Mouse (Mus musculus): ENCODE results near the gene 4931409K22Rik. TPM values are rescaled to one million over a fixed set of nuclear protein-coding genes. Genes with fewer than 3 reads are reported as not detected.

The 4931409K22Rik gene
- polyA plus RNA-seq (2017; shearing (Covaris generic)), result under 1 TPM in 1 of 2 experiments, not detected in 1; 0.46 TPM

DNA sequence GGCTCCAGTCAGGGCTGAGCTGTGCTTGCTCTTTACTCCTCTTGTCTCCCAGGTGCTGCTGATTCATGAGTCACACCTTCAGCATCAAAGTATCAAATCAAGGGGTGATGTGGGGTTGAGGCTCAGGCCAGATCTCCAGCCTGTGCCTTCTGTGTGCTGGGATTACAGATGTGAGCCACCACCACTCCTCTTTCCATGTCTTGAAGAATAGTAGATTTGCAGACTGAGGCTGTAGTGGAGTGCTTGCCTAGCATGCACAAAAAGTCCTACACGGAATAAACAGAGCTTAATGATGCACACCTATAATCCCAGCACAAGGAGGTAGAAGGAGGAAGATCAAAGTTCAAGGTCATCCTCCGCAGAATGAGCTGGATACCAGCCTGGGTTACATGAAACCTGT is at the start of gene 4931409K22Rik:
4931409K22Rik (minus strand) TSS at position 101 of the 400 bp plus-strand sequence.
- no peak for ATAC-seq

DNA sequence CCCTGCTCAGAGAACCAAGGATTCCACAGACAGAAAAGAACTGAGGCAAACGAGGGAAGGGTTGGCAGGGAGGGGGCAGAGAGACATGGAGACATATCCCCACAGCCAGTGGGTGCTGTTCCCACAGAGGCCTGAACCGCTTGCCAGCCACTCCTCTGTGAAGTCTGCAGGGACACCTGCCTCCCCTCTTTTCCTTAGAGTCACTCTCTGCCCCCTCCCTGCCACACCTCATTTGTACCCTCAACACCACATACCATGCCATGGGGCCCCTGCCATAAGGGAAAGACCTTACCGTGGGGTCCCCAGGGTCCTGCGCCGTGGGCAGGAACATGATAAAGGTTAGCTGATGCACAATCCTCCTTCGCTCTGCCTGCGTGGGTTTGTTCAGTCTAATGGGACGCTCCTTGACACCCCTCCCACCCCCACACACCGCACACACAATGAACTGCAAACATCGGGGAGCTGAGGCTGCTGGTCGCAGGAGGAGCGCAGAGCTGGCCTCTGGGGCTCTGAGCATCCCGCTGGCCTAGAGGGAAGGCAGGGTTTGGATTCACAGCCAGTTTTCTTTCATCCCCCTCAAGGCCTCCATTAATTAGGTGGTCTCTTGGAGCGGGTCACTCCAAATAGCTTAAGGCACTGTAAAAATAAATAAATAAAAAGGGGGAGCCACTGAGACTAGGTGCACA is 49.5 kb upstream of the 4931409K22Rik start:
- no peak for ATAC-seq

DNA sequence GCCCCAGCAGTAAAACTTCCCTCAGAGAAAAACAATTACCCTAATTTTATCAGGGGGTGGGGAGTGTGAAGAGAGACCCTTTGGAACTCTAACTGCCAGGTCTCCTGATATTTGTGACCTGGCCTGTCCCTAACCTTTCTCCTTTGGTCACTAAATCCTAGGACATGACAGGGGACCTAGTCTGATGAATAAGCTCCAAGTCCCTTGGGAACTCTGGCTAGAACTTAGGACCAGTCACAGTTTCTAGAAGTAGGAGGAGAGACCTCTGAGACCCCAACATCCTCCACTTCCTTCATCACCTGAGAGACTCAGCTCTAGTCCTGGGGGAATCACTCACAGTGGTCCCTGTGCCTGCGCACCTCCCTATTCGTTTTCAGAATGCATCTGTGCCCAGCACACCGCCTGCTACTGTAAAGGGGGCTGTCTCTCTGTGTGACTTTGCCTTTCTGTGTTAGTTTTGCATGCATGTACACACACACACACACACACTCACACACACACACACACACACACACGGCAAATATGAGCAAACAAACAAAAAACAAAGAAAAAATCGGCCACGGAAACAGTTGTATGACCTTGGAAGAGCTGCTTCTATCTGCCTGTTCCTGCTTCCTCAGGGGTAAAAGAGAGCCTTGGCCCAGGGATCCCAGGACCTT is 48.8 kb upstream of the 4931409K22Rik start:
- ATAC-seq, result no peak

DNA sequence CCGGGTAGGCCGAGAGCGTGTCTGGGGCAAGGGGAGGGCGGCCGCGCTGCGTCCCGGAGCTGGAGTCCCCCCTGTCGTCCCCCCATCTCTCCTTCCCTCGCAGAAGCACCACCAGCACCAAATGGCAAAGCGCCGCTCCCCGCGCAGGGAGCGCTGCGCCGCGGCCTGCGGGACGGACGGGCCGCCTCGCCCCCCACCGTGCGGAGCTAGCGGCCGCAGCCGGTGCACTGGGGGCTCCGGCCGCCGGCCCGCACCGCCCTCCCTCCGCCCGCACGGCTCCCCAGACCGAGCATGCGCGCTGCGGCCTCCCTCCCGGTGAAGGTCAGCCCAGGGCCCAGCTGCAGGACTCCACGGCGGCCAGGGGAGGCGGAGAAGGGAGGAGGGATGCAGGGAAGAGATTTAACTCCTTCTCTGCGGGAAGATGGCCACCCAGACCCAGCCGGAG is 48.1 kb upstream of the 4931409K22Rik start:
- ATAC-seq, result no peak

DNA sequence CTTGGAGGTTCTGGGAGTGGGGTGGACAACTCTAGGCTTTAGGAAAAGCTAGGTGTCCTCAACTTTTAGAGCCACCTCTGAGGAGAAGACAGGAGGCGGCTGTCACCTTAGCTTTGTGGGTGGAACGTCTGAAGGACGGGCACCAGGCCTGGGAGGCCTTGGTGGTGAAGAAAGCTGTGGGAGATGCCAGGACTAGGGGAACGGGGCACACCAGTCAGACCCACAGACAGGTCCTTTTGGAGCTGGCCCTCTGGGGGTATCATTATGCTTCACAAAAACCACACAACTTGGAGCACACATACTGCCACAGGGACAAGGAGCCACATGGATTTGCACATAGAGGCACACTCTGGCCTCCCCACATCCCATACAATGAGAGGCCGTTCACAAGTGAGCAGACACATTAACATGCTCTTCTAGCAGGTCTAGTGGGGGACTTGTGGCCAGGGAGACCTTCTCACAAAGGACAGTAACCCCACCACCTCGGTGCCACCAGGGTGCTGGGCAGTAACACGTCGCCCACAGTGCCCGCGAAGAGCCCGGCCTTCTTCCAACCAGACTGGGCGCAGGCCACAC is 47.6 kb upstream of the 4931409K22Rik start:
- ATAC-seq, result no peak

DNA sequence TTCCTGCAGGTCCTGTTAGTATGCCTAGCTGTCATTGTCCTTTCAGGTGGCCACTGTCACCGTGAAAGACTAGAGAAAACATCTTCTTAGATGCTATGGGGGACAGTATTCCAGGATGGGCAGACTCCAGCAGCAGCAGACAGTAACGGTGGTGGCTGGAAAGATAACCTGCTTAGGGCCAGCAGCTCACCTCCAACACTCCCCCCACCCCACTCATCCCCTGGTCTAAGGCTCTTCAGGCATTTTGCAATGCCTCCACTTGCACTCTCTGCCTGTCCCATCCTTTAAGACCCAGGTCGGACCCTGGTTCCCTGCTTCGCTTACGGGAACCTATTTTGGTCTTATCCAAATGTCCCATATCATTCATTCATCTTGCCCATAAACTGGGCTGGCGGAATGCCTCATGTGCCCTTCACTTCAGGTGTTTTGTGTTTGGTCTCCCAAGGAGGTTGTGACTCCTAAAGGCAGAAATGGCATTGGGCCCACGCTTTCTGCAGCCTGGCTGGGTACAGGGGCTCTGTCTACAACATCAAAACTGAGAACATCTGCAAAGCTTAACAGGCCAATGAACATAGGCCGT is 46.9 kb upstream of the 4931409K22Rik start:
- ATAC-seq, result no peak

DNA sequence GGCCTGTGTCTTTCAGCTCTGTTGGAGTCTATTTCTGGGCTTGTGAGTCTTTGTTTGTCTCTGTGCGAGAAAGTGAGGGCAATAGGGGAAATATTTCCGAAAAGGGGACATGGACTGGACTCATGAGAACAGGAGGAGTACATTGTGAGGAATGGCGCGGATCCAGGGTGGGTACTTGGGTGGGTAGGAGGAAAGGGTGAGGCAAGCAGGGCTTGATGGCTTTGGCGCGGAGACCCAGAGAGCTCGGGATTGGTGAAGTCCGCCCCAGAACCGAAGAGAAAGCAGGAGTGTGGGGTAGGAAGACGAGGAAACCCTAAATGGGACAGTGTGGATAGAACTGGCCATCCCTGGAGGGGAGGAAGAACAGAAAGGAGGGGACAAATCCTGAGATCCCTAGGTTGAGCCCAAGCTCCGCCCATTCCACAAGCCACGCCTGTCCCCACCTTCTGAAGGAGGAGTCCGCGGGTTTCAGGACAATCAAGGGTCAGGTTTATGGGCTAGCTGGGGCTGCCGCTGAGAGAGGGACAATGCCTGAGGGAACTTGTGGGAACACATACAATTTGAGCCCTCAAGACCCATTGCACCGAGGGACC is 46.2 kb upstream of the 4931409K22Rik start:
- ATAC-seq, result no peak

DNA sequence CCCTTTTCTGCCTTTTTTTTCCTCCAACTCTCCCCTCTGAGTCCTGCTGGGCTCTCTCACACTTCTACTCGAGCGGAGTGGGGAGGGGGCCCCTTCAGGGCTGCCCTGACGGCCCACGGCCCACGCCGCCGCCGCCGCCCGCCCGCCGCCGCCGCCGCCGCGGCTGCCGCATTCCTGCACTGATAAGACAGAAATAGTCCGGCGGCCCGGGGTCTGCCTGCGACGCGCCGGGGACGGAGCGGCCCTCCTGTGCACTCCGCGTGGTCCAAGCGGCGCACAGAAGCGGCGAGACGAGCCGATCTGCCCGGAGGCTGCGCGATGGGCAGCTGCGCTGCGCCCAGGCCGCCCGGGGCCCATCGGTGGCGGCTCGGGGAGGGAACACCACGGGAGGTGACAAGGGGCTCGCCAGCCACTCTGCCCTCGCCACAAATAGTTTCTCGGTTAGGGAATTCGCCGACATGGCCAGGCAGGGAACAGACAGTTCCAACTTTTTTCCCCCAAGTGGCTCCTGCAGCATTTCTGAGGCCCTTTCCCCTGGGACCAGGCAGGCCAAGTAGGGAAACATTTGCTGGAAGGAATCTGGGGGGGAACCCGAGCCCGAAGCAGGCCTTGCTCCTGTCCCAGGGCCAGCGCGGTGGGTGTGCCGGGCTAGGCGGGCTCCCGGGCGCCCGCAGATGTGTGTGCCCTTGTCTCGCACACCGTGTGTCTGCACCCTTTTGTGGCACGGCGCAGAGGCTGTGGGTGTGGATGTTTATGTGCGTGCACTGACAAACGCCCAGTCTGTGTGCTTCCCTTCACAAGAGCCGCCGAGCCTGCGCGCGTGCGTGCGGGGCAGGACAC is 45.5 kb upstream of the 4931409K22Rik start:
- ATAC-seq, result no peak

DNA sequence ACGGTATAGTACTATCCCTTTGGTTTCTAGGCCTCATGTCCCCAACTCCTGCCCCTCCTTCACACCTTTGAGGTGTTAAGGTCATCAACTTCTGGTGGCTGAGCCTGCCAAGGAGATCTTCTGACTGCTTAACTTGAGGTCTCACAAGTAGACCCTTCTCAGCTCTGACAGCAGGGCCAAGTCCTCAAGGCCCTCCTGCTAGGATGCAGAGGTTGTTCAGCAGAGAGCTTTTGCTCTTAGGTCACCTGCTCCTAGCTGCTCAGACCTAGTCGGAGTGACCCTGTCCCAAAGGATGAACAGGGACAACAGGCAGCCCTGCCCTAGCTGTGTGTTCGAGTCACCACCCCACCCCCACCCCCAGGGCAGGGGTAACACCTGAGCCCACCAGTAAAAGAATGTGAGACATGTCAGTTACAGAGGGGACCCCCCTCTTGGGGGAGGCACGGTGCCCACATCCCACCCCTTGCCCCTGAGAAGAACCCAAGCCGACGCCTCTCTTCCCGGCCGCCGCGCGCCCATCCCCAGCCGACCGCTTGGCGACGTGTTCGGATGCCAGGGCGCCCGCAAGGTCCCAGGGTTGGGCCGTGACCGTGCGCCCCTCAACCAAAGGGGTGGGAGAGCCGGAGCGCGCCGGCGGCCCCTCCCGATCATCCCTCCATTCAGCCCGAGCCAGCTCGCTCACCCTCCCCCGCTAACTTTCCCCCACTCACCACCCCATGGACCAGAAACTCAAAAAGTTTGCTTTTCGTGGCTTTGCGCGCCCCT is 44.6 kb upstream of the 4931409K22Rik start:
- no peak for ATAC-seq

DNA sequence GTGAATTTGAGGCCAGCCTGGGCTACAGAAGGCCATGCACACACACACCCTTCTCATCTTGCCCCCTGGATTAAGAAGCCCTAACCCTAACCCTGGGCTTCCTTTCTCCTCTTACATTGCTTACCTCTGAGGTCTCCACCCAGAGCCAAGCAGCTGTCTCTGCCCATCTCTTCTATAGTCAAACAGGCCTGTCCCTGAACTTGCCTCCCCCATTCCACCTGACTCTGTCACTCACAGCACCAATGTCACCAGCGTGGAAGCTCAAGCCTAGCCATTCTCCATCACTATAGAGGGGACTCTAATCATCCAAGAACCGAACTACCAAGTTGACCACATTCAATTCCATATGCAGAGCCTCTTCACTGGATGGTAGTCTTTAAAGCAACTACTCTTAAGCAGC is 43.6 kb upstream of the 4931409K22Rik start:
- no peak for ATAC-seq

DNA sequence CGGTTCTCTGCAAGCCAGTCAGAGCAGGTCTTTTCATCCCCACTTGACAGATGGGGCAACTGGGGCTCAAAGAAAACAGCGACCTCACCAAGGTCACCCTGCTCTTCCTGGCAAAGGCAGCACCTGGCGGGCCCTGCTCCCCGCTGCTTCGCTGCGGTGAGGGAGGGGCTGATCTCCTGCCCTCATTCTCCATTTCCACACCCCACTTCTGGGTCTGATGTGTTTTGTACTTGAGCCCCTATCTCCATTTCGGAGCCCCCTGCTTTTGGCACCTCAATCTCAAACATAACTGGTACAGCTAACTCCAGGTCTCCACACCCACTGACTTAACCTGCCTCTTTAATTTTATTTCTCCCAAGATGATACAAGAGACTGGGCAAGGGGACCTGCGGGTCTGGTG is 42.5 kb upstream of the 4931409K22Rik start:
- no peak for ATAC-seq

DNA sequence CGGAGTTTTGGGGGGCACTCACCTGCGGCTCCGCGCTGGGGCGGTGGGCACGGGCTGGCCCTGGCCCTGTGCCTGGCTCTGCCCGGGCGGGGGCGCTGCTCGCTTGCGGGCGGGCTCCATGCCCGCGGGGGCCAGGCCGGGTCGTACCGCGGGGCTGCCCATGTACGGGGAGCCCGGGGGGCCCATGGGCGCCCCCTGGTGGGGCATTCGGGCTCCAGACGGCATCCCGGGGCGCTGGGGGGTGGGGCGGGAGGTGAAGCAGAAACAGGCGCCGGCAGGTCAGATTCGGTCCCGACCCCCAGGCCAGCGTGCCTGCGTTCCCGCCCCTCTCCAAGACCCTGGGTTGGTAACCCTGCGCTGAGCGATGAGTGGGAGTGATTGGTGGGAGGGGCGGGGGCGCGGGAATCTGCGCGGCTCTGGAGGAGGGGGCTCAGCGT is 42.0 kb upstream of the 4931409K22Rik start:
- ATAC-seq, result peak; percentile 12

DNA sequence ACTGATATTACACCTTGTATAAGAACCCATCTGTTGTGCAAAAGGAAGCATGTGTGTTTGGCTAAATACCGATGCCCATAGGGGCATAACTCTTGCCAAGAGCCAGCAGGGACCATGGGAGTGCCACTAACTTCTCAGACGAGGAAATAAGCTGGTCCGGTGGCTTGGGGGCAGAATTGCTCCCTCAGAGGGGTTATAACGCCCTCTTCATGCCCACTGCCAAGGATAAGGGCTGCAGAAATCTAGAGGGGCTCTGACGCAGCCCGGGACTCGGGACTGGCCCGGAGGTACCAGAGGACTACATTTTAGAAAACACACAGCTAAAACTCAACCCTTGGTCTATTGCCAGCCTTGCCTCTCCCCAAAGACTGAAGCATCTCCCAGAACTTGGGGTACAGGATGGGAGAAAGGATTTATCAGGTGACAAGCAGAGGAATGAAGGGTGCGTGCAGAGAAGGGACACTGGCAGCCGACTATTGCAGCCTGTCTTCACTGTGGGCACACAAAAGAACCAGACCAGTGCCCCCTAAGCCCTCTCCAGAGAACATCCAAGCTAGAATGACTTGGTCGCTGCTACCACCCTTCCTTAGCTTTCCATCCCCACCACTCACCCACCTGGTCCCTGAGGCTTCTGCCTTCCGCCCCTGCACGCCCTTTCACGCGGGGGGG is 41.4 kb upstream of the 4931409K22Rik start:
- ATAC-seq, result no peak

DNA sequence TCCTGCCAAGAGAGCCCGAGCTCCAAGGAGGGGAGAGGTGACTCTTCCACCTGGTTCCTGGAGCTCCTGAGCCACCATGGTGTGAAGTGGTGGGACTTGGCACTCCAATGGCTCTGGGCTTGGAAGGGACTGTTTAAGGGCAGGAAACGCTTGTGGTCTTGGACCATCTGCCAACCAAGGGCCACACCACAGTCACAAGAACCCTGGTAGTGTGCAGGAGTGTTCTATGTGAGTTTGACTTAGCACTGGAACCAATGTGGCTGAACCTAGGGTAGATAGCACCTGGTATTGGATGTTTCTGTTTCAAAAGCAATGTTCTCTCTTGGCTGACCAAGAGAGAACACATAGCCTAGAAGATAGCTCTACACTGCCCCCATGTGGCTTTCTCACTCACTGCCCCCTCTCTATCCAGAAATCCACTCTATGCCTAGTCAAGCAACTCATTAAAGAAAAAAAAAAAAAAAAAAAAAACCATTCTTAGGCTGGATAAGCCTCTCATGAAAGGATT is 40.7 kb upstream of the 4931409K22Rik start:
- peak; percentile 65 for ATAC-seq

DNA sequence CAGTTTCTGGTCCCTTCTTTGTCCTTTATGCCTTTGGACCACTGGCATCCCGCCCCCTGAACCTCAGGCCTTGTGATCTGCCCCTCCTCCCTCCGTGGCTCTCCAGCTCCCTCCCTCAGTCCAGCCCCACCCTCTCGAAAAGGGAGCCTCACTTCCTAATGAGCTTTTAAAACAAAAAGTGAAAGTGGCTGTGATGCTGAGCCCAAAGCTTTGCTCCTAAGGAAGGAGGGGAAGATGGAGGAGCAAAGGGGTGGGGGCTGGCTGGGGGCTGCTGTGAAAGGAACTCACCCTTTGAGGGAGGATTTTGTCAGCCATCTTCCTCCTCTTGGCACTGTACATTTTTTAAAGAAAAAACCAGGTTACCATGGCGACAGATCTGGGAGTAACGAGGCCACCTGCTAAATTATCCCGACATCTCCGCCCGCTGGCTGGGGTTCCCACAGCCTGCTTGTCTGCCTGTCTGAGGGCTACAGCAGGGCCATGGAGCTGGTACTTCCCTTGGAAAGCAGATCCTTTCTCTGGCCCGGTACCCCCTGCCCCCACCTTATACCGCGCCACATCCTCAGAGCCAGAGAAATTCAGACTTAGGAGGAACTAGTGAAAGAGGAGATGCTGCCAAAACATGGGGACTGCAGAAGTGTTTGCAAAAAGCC is 40.0 kb upstream of the 4931409K22Rik start:
- ATAC-seq, result peak; percentile 60

DNA sequence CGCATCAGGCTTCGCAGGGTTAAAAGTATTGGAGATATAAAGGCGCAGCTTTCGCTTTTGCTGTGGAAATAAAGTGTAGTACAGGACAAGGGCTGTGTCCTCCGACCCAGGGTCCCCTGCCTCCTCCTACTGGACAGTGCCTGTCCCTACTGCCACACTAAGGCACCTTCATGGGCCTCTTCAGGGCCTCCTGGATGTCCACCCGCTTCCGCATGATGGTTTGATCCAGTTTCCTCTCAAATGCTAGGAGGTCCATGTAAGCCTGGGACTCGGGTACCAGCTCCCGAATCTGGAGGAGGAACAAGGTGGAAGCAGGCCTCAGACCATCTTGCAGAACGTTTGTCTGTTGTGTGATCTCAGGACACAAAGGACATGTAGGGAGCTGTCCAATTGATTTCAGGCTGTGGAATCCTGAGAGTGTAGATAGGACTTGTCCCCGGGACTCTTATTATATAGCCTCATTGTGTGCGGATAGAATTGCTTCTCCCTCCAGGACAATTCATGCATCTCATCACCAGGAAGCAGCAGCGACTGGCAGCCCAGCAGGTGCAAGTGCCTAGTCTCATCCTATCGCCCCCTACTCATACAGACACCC is 39.3 kb upstream of the 4931409K22Rik start:
- no peak for ATAC-seq

DNA sequence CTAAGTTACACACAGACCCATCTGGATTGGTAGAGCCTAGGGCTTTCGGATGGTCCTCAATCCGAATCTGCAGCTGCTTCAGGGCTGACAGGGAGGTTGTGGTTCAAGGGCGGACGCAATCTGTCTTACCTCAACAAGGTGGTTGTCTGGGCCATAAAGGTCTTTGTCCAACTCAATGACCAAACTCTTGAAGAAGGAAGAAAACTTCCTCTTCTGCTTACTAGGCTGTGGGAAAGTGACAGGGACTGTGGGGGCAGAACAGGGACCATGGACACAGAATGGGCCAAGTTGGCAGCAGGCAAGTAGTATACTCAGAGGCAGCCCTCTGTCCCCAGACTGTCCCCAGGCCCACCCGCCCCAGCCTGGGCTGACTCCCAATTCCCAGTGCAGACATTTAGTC is 38.7 kb upstream of the 4931409K22Rik start:
- no peak for ATAC-seq

DNA sequence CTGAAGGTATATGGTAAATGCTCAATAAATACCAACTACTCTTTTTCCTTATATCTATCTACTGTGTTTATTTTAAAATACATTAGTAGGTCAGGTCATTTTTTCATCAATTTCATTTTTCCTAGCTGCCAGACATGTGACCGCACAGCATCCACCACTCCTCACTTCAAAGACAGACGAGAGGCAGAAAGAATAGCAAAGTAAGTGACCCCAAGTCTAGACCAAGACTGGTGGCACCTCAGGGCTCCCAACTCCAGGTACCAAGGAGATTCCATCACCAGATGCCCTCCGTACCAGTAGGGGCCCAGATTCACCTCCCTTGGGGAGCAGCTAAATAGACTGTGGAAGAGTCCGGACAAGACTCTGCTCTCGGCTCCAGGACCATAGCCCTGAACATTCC is 37.7 kb upstream of the 4931409K22Rik start:
- no peak for ATAC-seq

DNA sequence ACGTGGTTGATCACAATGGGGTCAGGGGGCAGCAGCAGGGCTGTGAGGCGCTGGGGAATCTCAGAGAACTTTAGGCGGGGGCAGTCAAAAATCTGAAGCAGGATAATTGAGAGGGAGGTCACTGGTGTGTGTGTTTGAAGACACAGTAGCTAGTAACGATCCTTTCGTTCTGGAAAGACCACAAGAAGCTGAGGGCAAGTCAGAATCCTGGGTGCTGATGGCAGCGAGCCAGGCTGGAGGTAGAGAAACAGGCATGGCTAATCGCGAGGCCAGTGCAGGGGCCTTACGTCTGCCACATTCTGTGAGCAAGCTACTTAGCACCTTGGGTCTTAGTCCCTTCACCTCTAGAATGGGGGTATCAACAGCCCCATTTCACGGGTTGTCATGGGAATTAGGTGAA is 37.3 kb upstream of the 4931409K22Rik start:
- no peak for ATAC-seq

DNA sequence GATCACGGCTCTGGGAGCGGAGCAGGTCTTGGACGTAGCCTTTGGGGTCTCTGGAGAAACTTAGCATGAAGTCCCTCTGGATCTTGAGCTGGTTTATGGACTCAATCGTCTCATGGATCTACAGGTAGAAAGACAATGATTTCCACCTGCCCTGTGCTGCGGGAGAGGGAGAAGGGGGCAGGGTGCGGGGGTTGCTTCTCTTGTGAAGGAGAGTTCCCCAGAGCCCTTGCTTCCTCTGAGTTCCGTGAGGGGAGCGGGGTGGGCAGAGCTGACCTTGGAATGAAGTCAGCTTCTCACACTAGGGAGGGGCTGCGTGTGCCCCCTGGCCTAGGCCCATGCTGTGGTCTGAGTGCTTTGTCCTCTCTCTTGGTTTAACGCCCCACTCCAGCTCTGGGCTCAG is 36.6 kb upstream of the 4931409K22Rik start:
- no peak for ATAC-seq
